Mouse (Mus musculus) embryonic stem cell, embryonic (primary cell): Measurements from ENCODE around the gene Ocln.

ENCODE experiments used
- CTCF ChIA-PET, 4 experiments: fragments of 300-600 bp in 2 of 4; fragments of 350-600 bp in 2 of 4; sonication (Branson Sonifier 250); formaldehyde crosslinking; loops; one replicate each; lab custom pipeline; 2022; ENCODE audit warnings: inconsistent platforms in 2 of 4; lab: Charles Lee
- POLR2A ChIA-PET, 4 experiments: fragments of 300-600 bp in 2 of 4; fragments of 350-600 bp in 2 of 4; sonication (Branson Sonifier 250); formaldehyde crosslinking; loops; one replicate each; lab custom pipeline; 2022; ENCODE audit warnings: antibody characterized with exemption in 4 of 4, inconsistent platforms in 1 of 4; lab: Charles Lee

Gene Ocln

GRCm38 (mm10) chr13:100553042-100553437, 522 bp upstream of the Ocln start:
- ChIA-PET CTCF (interaction anchor here in 2 of 4 experiments (0.5 to 0.6 kb wide), 2 partner anchors 28 to 551 kb away, joined by 4 to 5 read pairs; no protein-coding TSS in a partner anchor), POLR2A (interaction anchor here in 2 of 4 experiments (0.9 to 2.1 kb wide), 3 partner anchors 9 to 449 kb away, joined by 3 to 6 read pairs (median 4); partner anchors contain the start of genes Bdp1 (in 1 of the 2) and Gtf2h2 (in 1 of the 2))

DNA sequence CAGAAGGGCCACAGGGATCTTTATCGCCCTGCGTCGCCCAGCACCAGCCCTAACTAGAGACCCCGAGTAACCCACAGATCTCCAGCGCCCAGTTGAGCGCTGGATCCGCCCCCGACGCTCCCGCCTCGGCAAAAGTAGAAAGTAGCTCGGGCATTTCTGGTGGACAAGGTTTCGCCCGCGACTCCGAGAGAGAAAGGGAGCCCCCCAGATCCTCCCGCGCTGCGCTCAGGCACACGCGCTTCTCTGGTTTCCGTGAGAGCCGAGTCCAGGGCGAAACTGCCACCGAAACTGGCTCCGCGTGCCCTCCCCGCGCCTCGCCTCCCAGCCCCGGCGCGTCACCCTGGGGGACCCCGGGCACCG, 529 bp downstream of the Ocln start:
- POLR2A ChIA-PET = interaction anchor here in 3 of 4 experiments (0.6 to 2.1 kb wide), 6 partner anchors 8 to 177 kb away, joined by 3 to 6 read pairs (median 4); partner anchors contain the start of gene Gtf2h2 (in 2 of the 3)
- CTCF ChIA-PET = interaction anchor here in 3 of 4 experiments (1.0 to 1.4 kb wide), 3 partner anchors 60 kb away, joined by 3 to 5 read pairs (median 4); partner anchors contain the start of gene Gtf2h2 (in 3 of the 3)

GRCm38 (mm10) chr13:100551371-100552008, 1.0 kb downstream of the Ocln start:
- POLR2A ChIA-PET = interaction anchor here in 3 of 4 experiments (0.7 to 2.1 kb wide), 10 partner anchors 8 to 1195 kb away, joined by 3 to 6 read pairs (median 4); partner anchors contain the start of gene Gtf2h2 (in 3 of the 3)
- CTCF ChIA-PET = interaction anchor here in 3 of 4 experiments (0.6 to 1.4 kb wide), 5 partner anchors 56 to 551 kb away, joined by 3 to 5 read pairs (median 3); partner anchors contain the start of gene Gtf2h2 (in 3 of the 3)

DNA sequence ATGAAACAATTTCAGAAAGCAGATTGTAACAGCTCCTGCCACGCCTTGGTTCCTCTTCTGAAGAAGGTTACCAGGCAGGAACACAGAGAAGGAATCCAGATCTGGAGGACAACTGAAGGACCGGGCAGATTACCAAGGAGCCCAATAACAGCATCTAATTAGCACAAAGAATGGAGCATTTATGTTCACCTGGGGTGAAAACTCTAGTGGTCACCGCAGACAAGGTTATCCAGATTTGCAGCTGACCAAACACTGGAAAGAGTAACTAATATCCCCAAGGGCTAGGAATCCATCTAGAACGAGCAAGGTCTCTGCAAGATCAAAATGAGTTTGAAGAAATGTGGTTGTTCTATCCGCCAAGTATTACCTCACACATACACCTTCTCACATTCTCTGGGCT, 5.2 kb downstream of the Ocln start:
- CTCF ChIA-PET = interaction anchor here in 1 of 4 experiments (0.7 kb wide), 1 partner anchor 16 kb away, joined by 3 read pairs; no protein-coding TSS in a partner anchor
- POLR2A ChIA-PET = interaction anchor here in 1 of 4 experiments (1.2 kb wide), 1 partner anchor 11 kb away, joined by 3 read pairs; no protein-coding TSS in a partner anchor

DNA sequence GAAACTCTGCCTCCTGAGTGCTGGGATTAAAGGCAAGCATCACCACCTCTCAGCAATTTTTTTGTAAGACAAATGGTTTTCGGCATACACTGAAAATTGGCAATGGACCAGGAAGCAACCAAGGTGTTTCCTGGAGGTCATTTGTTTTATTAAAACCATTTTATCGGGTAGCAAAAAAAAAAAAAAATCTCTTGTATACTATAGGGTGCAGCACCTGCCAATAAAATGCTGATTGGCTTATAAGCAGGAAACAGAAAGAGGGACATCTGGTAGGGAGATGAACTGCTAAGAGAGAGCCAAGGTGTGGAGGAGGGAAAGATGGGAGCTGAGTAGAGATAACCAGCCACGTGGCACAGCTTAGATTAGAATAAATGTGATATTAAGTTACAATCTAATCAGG, 7.0 kb downstream of the Ocln start:
- CTCF ChIA-PET = no interaction called here
- POLR2A ChIA-PET = interaction anchor here in 1 of 4 experiments (0.6 kb wide), 1 partner anchor 179 kb away, joined by 5 read pairs; no protein-coding TSS in a partner anchor

DNA sequence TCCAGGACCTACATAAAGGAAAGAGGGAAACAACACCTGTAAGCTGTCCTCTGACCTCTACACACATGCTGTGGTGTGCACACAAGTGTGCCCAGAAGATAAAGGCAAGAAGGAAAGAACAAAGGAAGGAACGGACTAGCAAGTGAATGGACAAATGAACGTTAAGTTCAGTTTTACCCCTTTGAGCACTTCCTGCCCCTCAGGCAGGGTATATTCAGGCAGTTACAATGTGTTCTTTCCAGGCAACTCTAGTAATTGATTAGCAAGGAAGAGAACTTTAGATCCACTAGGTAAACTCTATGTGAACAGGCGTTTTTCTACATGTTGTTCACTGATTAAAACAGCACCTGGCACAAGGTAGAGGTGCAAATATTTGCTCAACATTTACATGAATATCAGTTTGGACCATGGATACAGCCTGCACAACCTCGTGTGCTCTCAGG, 8.3 kb downstream of the Ocln start:
- ChIA-PET POLR2A (interaction anchor here in 2 of 4 experiments (0.6 to 1.3 kb wide), 3 partner anchors 9 to 142 kb away, joined by 3 to 4 read pairs (median 4); no protein-coding TSS in a partner anchor), CTCF (no interaction called here)

- CTCF ChIA-PET = no interaction called here
- POLR2A ChIA-PET = interaction anchor here in 1 of 4 experiments (1.3 kb wide), 1 partner anchor 39 kb away, joined by 3 read pairs; no protein-coding TSS in a partner anchor
Measured at GRCm38 (mm10) chr13:100543011-100543767, 9.3 kb downstream of the Ocln start.

GRCm38 (mm10) chr13:100536149-100536548, 16.4 kb downstream of the Ocln start:
- ChIA-PET CTCF (interaction anchor here in 1 of 4 experiments (0.7 to 1.0 kb wide), 2 partner anchors 36 to 534 kb away, joined by 3 to 4 read pairs; no protein-coding TSS in a partner anchor), POLR2A (interaction anchor here in 2 of 4 experiments (0.9 to 1.4 kb wide), 3 partner anchors 11 to 15 kb away, joined by 3 read pairs; no protein-coding TSS in a partner anchor)

GRCm38 (mm10) chr13:100532788-100533365, 19.6 kb downstream of the Ocln start:
- ChIA-PET POLR2A (interaction anchor here in 2 of 4 experiments (0.6 to 0.8 kb wide), 2 partner anchors 40 kb away, joined by 3 read pairs; partner anchors contain the start of gene Gtf2h2 (in 2 of the 2)), CTCF (interaction anchor here in 2 of 4 experiments (0.6 to 0.7 kb wide), 3 partner anchors 19 to 661 kb away, joined by 5 to 12 read pairs (median 6); no protein-coding TSS in a partner anchor)

DNA sequence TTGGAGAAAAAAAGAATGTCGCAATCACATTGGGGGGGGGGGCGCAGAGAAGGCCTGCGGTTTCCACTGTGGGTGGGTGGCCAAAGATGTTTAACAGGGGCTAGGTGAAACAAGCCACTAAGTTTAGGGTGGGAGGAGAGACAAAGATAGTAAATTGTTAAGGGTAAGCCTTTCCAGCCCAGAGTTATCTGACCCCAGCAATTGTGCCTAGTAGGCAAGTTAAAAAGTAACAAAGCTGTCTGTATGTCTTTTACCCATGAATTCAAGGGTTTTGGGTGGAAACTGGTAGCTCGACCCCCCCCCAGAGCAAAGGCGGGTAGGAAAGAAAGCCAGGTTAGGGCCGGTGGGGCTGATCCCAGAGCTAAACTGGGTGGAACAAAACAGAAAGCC, 25.9 kb downstream of the Ocln start:
- POLR2A ChIA-PET = interaction anchor here in 1 of 4 experiments (0.6 to 0.7 kb wide), 2 partner anchors 50 to 134 kb away, joined by 3 to 4 read pairs; no protein-coding TSS in a partner anchor
- CTCF ChIA-PET = interaction anchor here in 2 of 4 experiments (0.5 to 0.7 kb wide), 2 partner anchors 19 to 603 kb away, joined by 3 to 7 read pairs; no protein-coding TSS in a partner anchor

GRCm38 (mm10) chr13:100525935-100526648, 26.4 kb downstream of the Ocln start:
- CTCF ChIA-PET = interaction anchor here in 1 of 4 experiments (0.7 kb wide), 1 partner anchor 19 kb away, joined by 7 read pairs; no protein-coding TSS in a partner anchor
- POLR2A ChIA-PET = interaction anchor here in 1 of 4 experiments (0.6 to 0.7 kb wide), 2 partner anchors 50 to 134 kb away, joined by 3 to 4 read pairs; no protein-coding TSS in a partner anchor

DNA sequence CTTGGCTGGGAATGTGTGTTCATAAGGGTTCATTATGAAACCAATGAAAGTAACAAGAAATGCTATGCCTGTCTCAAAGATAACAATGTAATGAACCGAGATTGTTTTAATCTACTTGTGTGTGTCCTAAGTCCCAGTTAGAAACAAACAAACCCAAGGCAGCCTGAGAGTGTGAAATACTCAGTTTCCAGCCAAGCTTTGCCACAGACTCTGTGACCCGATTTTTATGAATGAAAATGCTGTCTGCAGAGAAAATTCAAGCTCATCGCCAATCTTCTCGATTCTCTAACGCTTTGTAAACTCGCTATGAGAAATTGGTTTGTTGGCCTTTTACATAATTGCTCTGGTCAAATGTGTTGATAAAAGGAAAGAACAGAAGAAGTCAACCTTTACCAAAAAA, 27.6 kb downstream of the Ocln start:
- ChIA-PET POLR2A (interaction anchor here in 2 of 4 experiments (0.5 to 0.6 kb wide), 3 partner anchors 12 to 1270 kb away, joined by 3 to 4 read pairs (median 3); no protein-coding TSS in a partner anchor), CTCF (interaction anchor here in 1 of 4 experiments (0.6 kb wide), 1 partner anchor 137 kb away, joined by 4 read pairs; no protein-coding TSS in a partner anchor)

DNA sequence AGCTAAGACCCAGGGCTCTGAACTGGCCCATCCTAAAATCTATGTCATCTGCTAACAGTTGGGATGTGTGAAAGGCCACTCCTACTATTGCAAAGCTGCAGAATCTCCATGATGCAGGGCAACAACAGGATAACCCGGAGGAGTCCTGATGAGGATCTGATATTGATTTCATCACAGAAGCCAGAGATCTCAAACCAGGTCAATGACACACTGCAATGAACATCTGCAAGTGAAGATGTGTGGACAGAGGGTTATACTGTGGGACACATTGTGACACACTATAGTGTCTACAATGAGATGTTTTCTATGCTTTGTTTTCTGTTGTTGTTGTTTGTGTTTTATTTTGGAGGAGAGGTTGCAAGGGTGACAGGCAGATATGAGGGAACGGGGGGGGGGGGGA, 28.8 kb downstream of the Ocln start:
- POLR2A ChIA-PET = interaction anchor here in 1 of 4 experiments (0.6 kb wide), 1 partner anchor 11 kb away, joined by 6 read pairs; no protein-coding TSS in a partner anchor
- CTCF ChIA-PET = interaction anchor here in 1 of 4 experiments (0.7 kb wide), 1 partner anchor 137 kb away, joined by 13 read pairs; no protein-coding TSS in a partner anchor

- ChIA-PET POLR2A (no interaction called here), CTCF (no interaction called here)
Measured at GRCm38 (mm10) chr13:100521724-100522591, 30.6 kb downstream of the Ocln start.

DNA sequence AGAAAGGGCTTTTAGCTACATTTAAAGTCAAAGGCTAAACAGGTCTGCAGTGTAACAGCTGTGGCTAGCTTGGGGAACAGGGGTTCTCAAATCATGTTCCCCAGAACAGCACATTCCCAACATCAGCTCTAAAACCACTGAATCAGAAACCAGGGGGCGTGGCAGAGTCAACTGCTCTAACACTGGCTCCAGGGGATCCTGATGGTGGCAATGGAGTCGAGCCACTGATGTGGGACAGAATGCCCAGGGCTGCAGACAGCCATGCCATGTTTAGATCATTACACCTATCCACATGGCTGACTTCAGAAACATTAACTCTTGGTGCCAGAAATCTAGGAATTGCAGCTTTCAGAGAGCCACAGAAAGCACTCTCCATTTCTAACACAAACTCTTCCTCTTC, 33.4 kb downstream of the Ocln start:
- POLR2A ChIA-PET = no interaction called here
- CTCF ChIA-PET = no interaction called here

DNA sequence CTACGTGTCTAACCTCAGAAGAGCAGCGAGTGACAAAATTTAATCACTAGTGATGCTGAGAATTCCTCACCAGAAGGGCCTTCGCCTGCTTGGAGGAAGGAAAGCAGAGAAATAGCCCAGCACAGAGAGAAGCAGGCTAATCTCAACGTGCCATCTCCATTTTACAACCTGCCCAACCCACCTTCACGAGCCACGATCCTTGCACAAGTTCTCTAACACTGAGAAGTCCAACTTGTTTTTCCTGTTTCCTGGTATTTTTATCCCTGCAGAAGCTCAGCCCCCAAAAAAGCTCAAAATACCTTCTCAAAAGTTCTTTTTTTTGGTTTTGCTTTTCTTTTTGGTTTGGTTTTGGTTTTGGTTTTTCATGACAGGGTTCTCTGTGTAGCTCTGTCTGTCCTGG, 34.3 kb downstream of the Ocln start:
- ChIA-PET POLR2A (no interaction called here), CTCF (no interaction called here)
